Mouse (Mus musculus) CH12.LX (cell line): ENCODE data around the gene Ypel2. TPM values are rescaled to one million over a fixed set of nuclear protein-coding genes. Genes with fewer than 3 reads are reported as not detected.

Experiments
- DNase-seq: peaks from one replicate; pipeline ENCODE4 v3.0.0-alpha.2; 2013; ENCODE audit errors: extremely low read depth
- H3K27ac ChIP-seq: 2 replicates; pipeline ENCODE4 v1.5.1; 2012; ENCODE audit warnings: low read depth, mild to moderate bottlenecking, control low read depth, moderate library complexity; ENCODE audit not compliant: insufficient read depth
- H3K27me3 ChIP-seq: replicated peaks from 2 replicates; pipeline ENCODE3; 2012; ENCODE audit warnings: inconsistent platforms
- H3K36me3 ChIP-seq, 2 experiments: replicated peaks in 1 of 2; 2 replicates each; pipeline versions ENCODE3 to v1.6.1; 2012; ENCODE audit warnings: inconsistent platforms in 1 of 2, low read length in 1 of 2, mild to moderate bottlenecking in 1 of 2, mixed read lengths in 1 of 2, moderate library complexity in 1 of 2; ENCODE audit not compliant: control insufficient read depth in 1 of 2, insufficient read depth in 1 of 2
- H3K4me1 ChIP-seq, 2 experiments: 2 replicates each; pipeline ENCODE4 v1.6.1; 2012; ENCODE audit warnings: inconsistent platforms in 1 of 2, moderate library complexity in 1 of 2; ENCODE audit not compliant: insufficient read depth in 2 of 2, control insufficient read depth in 1 of 2
- H3K4me2 ChIP-seq: 2 replicates; pipeline ENCODE4 v1.6.1; 2012; ENCODE audit warnings: low read depth, mild to moderate bottlenecking, control low read depth; ENCODE audit not compliant: poor library complexity, insufficient read depth, severe bottlenecking
- H3K4me3 ChIP-seq, 3 experiments: fragments of 150-350 bp in 1 of 3; sonication (generic) in 1 of 3; replicated peaks in 1 of 3; 2 replicates each; pipeline versions ENCODE3 to v1.5.1; 2011 to 2012; ENCODE audit warnings: low read depth in 2 of 3, low read length in 2 of 3, mild to moderate bottlenecking in 2 of 3, moderate library complexity in 2 of 3, control low read depth in 1 of 3, improper control_type of control experiment in 1 of 3, inconsistent platforms in 1 of 3, mixed read lengths in 1 of 3; ENCODE audit not compliant: poor library complexity in 1 of 3
- H3K79me2 ChIP-seq: replicated peaks from 2 replicates; pipeline ENCODE4 v1.6.1; 2012; ENCODE audit warnings: mild to moderate bottlenecking, moderate library complexity; ENCODE audit not compliant: control insufficient read depth, poor library complexity, insufficient read depth, severe bottlenecking; ENCODE audit errors: extremely low read depth
- H3K9ac ChIP-seq: 2 replicates; pipeline ENCODE4 v1.6.1; 2012; ENCODE audit warnings: low read depth, mild to moderate bottlenecking, control low read depth, moderate library complexity; ENCODE audit not compliant: insufficient read depth
- H3K9me3 ChIP-seq: replicated peaks from 2 replicates; pipeline ENCODE3; 2012; ENCODE audit warnings: low read length, inconsistent platforms, mixed read lengths
- BHLHE40 ChIP-seq: IDR thresholded peaks from 2 replicates; pipeline ENCODE4 v1.6.1; 2011; ENCODE audit warnings: mild to moderate bottlenecking, low read depth, low read length, improper control_type of control experiment
- CHD1 ChIP-seq: IDR thresholded peaks from 2 replicates; pipeline ENCODE4 v1.6.1; 2012; ENCODE audit warnings: low read depth, low read length, improper control_type of control experiment, inconsistent platforms
- CHD2 ChIP-seq: IDR thresholded peaks from 2 replicates; pipeline ENCODE4 v1.6.1; 2011; ENCODE audit warnings: low read length, improper control_type of control experiment
- CTCF ChIP-seq, 2 experiments: IDR thresholded peaks in 1 of 2; conservative IDR thresholded peaks in 1 of 2; 2 replicates each; pipeline ENCODE4 v1.5.1; 2011 to 2012; ENCODE audit warnings: low read depth in 2 of 2, low read length in 2 of 2, improper control_type of control experiment in 1 of 2, inconsistent platforms in 1 of 2, mild to moderate bottlenecking in 1 of 2, moderate library complexity in 1 of 2
- E2F4 ChIP-seq: IDR thresholded peaks from 2 replicates; pipeline ENCODE4 v1.6.1; 2011; ENCODE audit warnings: low read depth, low read length, improper control_type of control experiment; ENCODE audit not compliant: insufficient replicate concordance
- ELF1 ChIP-seq: IDR thresholded peaks from 2 replicates; pipeline ENCODE4 v1.6.1; 2014; ENCODE audit warnings: low read depth, mild to moderate bottlenecking, inconsistent platforms, low read length, improper control_type of control experiment
- GABPA ChIP-seq: IDR thresholded peaks from 2 replicates; pipeline ENCODE4 v1.6.1; 2012; ENCODE audit warnings: low read depth, low read length, improper control_type of control experiment, inconsistent platforms; ENCODE audit not compliant: insufficient replicate concordance
- JUND ChIP-seq: conservative IDR thresholded peaks from 2 replicates; pipeline ENCODE4 v1.6.1; 2011; ENCODE audit warnings: low read depth, low read length, improper control_type of control experiment
- KAT2A ChIP-seq: IDR thresholded peaks from 2 replicates; pipeline ENCODE4 v1.6.1; 2012; ENCODE audit warnings: low read length, improper control_type of control experiment, inconsistent platforms; ENCODE audit not compliant: insufficient replicate concordance
- MAX ChIP-seq: IDR thresholded peaks from 2 replicates; pipeline ENCODE4 v1.6.1; 2011; ENCODE audit warnings: low read length, improper control_type of control experiment
- MXI1 ChIP-seq: IDR thresholded peaks from 2 replicates; pipeline ENCODE4 v1.6.1; 2011; ENCODE audit warnings: mild to moderate bottlenecking, low read depth, low read length, improper control_type of control experiment
- MYC ChIP-seq: IDR thresholded peaks from 2 replicates; pipeline ENCODE4 v1.6.1; 2011; ENCODE audit warnings: low read depth, mild to moderate bottlenecking, improper control_type of control experiment, low read length
- NRF1 ChIP-seq: IDR thresholded peaks from 2 replicates; pipeline ENCODE4 v1.6.1; 2014; ENCODE audit warnings: low read depth, mild to moderate bottlenecking, inconsistent platforms, low read length, improper control_type of control experiment, moderate library complexity
- PAX5 ChIP-seq: IDR thresholded peaks from 2 replicates; pipeline ENCODE4 v1.6.1; 2012; ENCODE audit warnings: low read length, inconsistent platforms, mixed read lengths
- POLR2A ChIP-seq: IDR thresholded peaks from 2 replicates; pipeline ENCODE4 v1.6.1; 2011; ENCODE audit warnings: low read depth, mild to moderate bottlenecking, improper control_type of control experiment, low read length
- POLR2AphosphoS2 ChIP-seq: IDR thresholded peaks from 2 replicates; pipeline ENCODE4 v1.6.1; 2011; ENCODE audit warnings: low read depth, low read length, improper control_type of control experiment
- RAD21 ChIP-seq: IDR thresholded peaks from 2 replicates; pipeline ENCODE4 v1.6.1; 2011; ENCODE audit warnings: low read depth, mild to moderate bottlenecking, low read length, improper control_type of control experiment, moderate library complexity
- RCOR1 ChIP-seq: conservative IDR thresholded peaks from 2 replicates; pipeline ENCODE4 v1.6.1; 2012; ENCODE audit warnings: low read depth, mild to moderate bottlenecking, inconsistent platforms, low read length, improper control_type of control experiment
- SIN3A ChIP-seq: IDR thresholded peaks from 2 replicates; pipeline ENCODE4 v1.6.1; 2012; ENCODE audit warnings: low read length, improper control_type of control experiment, inconsistent platforms
- SMC3 ChIP-seq: IDR thresholded peaks from 2 replicates; pipeline ENCODE4 v1.6.1; 2011; ENCODE audit warnings: low read depth, low read length, improper control_type of control experiment
- TBP ChIP-seq: conservative IDR thresholded peaks from 2 replicates; pipeline ENCODE4 v1.6.1; 2011; ENCODE audit warnings: low read depth, low read length, improper control_type of control experiment
- TCF12 ChIP-seq: IDR thresholded peaks from 2 replicates; pipeline ENCODE4 v1.6.1; 2014; ENCODE audit warnings: low read depth, mild to moderate bottlenecking, inconsistent platforms, low read length, improper control_type of control experiment
- UBTF ChIP-seq: IDR thresholded peaks from 2 replicates; pipeline ENCODE4 v1.6.1; 2012; ENCODE audit warnings: low read depth, mild to moderate bottlenecking, inconsistent platforms, low read length, improper control_type of control experiment, moderate library complexity
- USF1 ChIP-seq: IDR thresholded peaks from 2 replicates; pipeline ENCODE4 v1.6.1; 2014; ENCODE audit warnings: low read depth, mild to moderate bottlenecking, inconsistent platforms, low read length, improper control_type of control experiment
- USF2 ChIP-seq: conservative IDR thresholded peaks from 2 replicates; pipeline ENCODE4 v1.6.1; 2011; ENCODE audit warnings: low read depth, low read length, improper control_type of control experiment
- ZMIZ1 ChIP-seq: IDR thresholded peaks from 2 replicates; pipeline ENCODE4 v1.6.1; 2012; ENCODE audit warnings: low read depth, mild to moderate bottlenecking, inconsistent platforms, low read length, improper control_type of control experiment
- dilution Hi-C: fragments of 300-500 bp; cut with MboI; formaldehyde crosslinking; loops from 2 replicates; pipeline ENCODE4 v1.14.3; 2020; ENCODE audit warnings: low sequenced_read_pairs; ENCODE audit not compliant: extremely low pct_unique_long_range_greater_than_20kb, extremely low pct_ligation_motif_present
- in situ Hi-C: fragments of 300-500 bp; cut with MboI; formaldehyde crosslinking; loops from 3 replicates; pipeline ENCODE4 v1.14.3; 2019; ENCODE audit warnings: low sequenced_read_pairs, low pct_ligation_motif_present, low pct_unique_long_range_greater_than_20kb, mixed read lengths
- polyA plus RNA-seq: library from polyadenylated mRNA; unstranded; fragments of >175 nt; gene quantifications from 2 replicates; pipeline ENCODE4 v1.2.1, GENCODE M21; 2012; ENCODE audit warnings: low read depth; ENCODE audit not compliant: insufficient read length
- total RNA-seq, 2 experiments: library from RNA; depleted of rRNA; stranded (reverse); fragments of 300-350 nt in 1 of 2; fragments of >200 nt in 1 of 2; gene quantifications; 2 replicates each; pipeline ENCODE4 v1.2.3; 2012 to 2014

Ypel2 gene
- total and polyA plus RNA-seq, 3 experiments: 0.38 to 0.91 (median 0.59) TPM

DNA sequence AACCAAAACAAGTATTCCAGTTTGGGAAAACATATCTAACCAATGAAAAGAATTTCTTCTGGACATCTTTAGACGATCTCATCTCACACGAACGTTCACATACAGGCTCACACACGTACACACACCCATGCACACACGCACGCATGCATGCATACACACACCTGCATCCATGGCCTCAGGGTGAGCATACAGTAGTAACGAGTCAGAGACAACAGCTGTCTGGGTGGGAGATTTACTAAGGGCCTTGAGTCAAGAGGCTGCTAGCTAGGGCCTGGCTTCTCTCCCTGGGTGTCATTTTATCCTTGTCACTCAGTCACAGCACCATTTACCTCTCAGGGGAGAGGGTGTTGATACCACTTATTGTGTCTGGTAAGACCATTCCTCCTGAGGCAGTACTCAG is 74.0 kb downstream of the Ypel2 start:
- dilution Hi-C loops (no loop called here), in situ Hi-C loops (no loop called here)
- no peak for DNase-seq
- TF ChIP-seq E2F4: no peak
- no peak for TF ChIP-seq BHLHE40
- no peak for TF ChIP-seq SIN3A
- TF ChIP-seq KAT2A: no peak
- TF ChIP-seq ZMIZ1: no peak
- TF ChIP-seq MXI1: no peak
- TF ChIP-seq CHD1: no peak
- no peak for TF ChIP-seq NRF1
- Histone ChIP-seq H3K4me3 (no peak overlapping the region), H3K36me3 (no peaks in the 10 kb centered on the region), H3K9ac (no peak overlapping the region), H3K79me2 (no peaks in the 10 kb centered on the region), H3K27me3 (peaks cover 13% of the 10 kb centered on the region), H3K27ac (no peak overlapping the region), H3K4me1 (peaks cover under 1 to 46% of the 10 kb centered on the region in 2 experiments), H3K9me3 (no peaks in the 10 kb centered on the region), H3K4me2 (no peak overlapping the region)

DNA sequence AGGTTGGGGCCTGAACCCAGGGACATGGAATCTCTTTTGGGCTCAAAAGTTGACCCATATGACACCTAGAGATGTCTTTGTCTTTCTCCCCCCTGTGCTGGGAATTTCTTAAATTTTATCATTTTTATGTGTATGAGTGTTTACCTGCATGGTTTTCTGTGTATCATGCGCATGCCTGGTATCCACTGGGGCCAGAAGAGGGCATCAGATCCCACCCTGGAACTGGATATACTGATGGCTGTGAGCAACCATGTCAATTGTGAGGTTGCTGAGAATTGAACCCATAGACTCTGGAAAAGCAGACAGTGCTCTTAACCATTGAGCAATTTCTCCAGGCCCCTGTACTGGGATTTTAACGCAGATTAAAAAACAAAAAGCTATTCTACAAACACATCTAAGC is 76.0 kb downstream of the Ypel2 start:
- Histone ChIP-seq H3K36me3 (no peaks in the 10 kb centered on the region), H3K4me2 (no peak overlapping the region), H3K9me3 (no peaks in the 10 kb centered on the region), H3K27me3 (peaks cover 3% of the 10 kb centered on the region), H3K79me2 (no peaks in the 10 kb centered on the region), H3K27ac (no peak overlapping the region), H3K4me3 (no peak overlapping the region), H3K9ac (no peak overlapping the region), H3K4me1 (peaks cover 0 to 38% of the 10 kb centered on the region in 2 experiments; a peak in 2 of 4 replicates)
- TF ChIP-seq UBTF: no peak
- TF ChIP-seq SIN3A: no peak
- no peak for TF ChIP-seq E2F4
- TF ChIP-seq BHLHE40: no peak
- peak; percentile 44 for TF ChIP-seq SMC3
- no peak for TF ChIP-seq ELF1
- TF ChIP-seq MYC: no peak
- TF ChIP-seq JUND: no peak
- TF ChIP-seq CHD2: no peak
- no peak for TF ChIP-seq CHD1
- peak; percentile 30 for TF ChIP-seq RAD21
- TF ChIP-seq POLR2AphosphoS2: no peak
- no peak for TF ChIP-seq USF1
- no peak for TF ChIP-seq MXI1
- TF ChIP-seq TCF12: no peak
- TF ChIP-seq USF2: no peak
- peak in 1 of 2 experiments; percentile 41; a peak in 2 of 4 replicates for TF ChIP-seq CTCF (conservative IDR thresholded peaks at IDR 0.05 in 1 of 2, IDR thresholded peaks at IDR 0.05 in 1 of 2; ENCODE audit: low read depth in 2 of 2, low read length in 2 of 2)
- no peak for TF ChIP-seq MAX
- no peak for TF ChIP-seq POLR2A
- no peak for TF ChIP-seq RCOR1
- TF ChIP-seq PAX5: no peak
- TF ChIP-seq GABPA: no peak
- TF ChIP-seq TBP: no peak
- no peak for DNase-seq
- dilution Hi-C loops: no loop called here
- in situ Hi-C loops: no loop called here
